Mouse (Mus musculus): ENCODE results near the gene 1700025G04Rik. TPM values are rescaled to one million over a fixed set of nuclear protein-coding genes. Genes with fewer than 3 reads are reported as not detected.

The 1700025G04Rik gene
- polyA plus RNA-seq, 1 experiment from 2014 or later: 8.7 TPM

GRCm38 (mm10) chr1:152081121-152081520, 8.8 kb downstream of the 1700025G04Rik start:
- no peak overlapping the region for H3K27ac ChIP-seq (ENCODE audit: low read depth, low read length)
- ATAC-seq (replicated peaks; ENCODE audit: low FRiP score) (no peak), DNase-seq (ENCODE audit: low spot score) (no peak)
- 87% methylated on average over 7 of the region's 7 CpGs for WGBS
- peaks cover 7% of the 10 kb centered on the region; the same call in 1 of the 2 replicates for H3K27me3 ChIP-seq (replicated peaks; ENCODE audit: control insufficient read depth, insufficient read depth, low read length)
- no peaks in the 10 kb centered on the region for H3K9me3 ChIP-seq (ENCODE audit: control insufficient read depth, low read length)
- no peaks in the 10 kb centered on the region for H3K36me3 ChIP-seq (ENCODE audit: control insufficient read depth, insufficient read depth, low read length)
- no peak overlapping the region for H3K4me3 ChIP-seq (ENCODE audit: low read depth, low read length)
- H3K9ac ChIP-seq (ENCODE audit: low read depth, low read length): no peak overlapping the region
- H3K4me2 ChIP-seq: no peak overlapping the region
- H3K4me1 ChIP-seq (replicated peaks; ENCODE audit: control insufficient read depth, insufficient read depth, low read length): peaks cover 6% of the 10 kb centered on the region; the same call in 1 of the 2 replicates

- H3K36me3 ChIP-seq (ENCODE audit: control insufficient read depth, insufficient read depth, low read length): no peaks in the 10 kb centered on the region
Measured at GRCm38 (mm10) chr1:152080244-152080643, 9.7 kb downstream of the 1700025G04Rik start.

GRCm38 (mm10) chr1:152077171-152077715, 12.7 kb downstream of the 1700025G04Rik start:
- DNase-seq (ENCODE audit: low spot score) (no peak), ATAC-seq (replicated peaks; ENCODE audit: low FRiP score) (no peak)
- no peak overlapping the region for H3K27ac ChIP-seq (ENCODE audit: low read depth, low read length)
- no peaks in the 10 kb centered on the region for H3K27me3 ChIP-seq (replicated peaks; ENCODE audit: control insufficient read depth, insufficient read depth, low read length)
- H3K4me1 ChIP-seq (replicated peaks; ENCODE audit: control insufficient read depth, insufficient read depth, low read length): no peaks in the 10 kb centered on the region
- no peak overlapping the region for H3K4me2 ChIP-seq
- 80% methylated on average over 11 of the region's 11 CpGs for WGBS
- H3K9ac ChIP-seq (ENCODE audit: low read depth, low read length): no peak overlapping the region
- no peak overlapping the region for H3K4me3 ChIP-seq (ENCODE audit: low read depth, low read length)
- no peaks in the 10 kb centered on the region for H3K36me3 ChIP-seq (ENCODE audit: control insufficient read depth, insufficient read depth, low read length)
- no peaks in the 10 kb centered on the region for H3K9me3 ChIP-seq (ENCODE audit: control insufficient read depth, low read length)

More at GRCm38 (mm10) chr1:152080244-152080643, 9.7 kb downstream of the 1700025G04Rik start:
- Histone ChIP-seq H3K27me3 (replicated peaks; ENCODE audit: control insufficient read depth, insufficient read depth, low read length) (peaks cover 7% of the 10 kb centered on the region; the same call in 1 of the 2 replicates), H3K4me1 (replicated peaks; ENCODE audit: control insufficient read depth, insufficient read depth, low read length) (peaks cover 6% of the 10 kb centered on the region; the same call in 1 of the 2 replicates), H3K27ac (ENCODE audit: low read depth, low read length) (no peak overlapping the region), H3K9me3 (ENCODE audit: control insufficient read depth, low read length) (no peaks in the 10 kb centered on the region), H3K4me2 (no peak overlapping the region), H3K4me3 (ENCODE audit: low read depth, low read length) (no peak overlapping the region), H3K9ac (ENCODE audit: low read depth, low read length) (no peak overlapping the region)
- 72% methylated on average over 6 of the region's 6 CpGs for WGBS
- ATAC-seq (replicated peaks; ENCODE audit: low FRiP score) (no peak), DNase-seq (ENCODE audit: low spot score) (no peak)

GRCm38 (mm10) chr1:152076222-152076845, 13.6 kb downstream of the 1700025G04Rik start:
- no peak overlapping the region for H3K9ac ChIP-seq (ENCODE audit: low read depth, low read length)
- H3K4me1 ChIP-seq (replicated peaks; ENCODE audit: control insufficient read depth, insufficient read depth, low read length): no peaks in the 10 kb centered on the region
- H3K36me3 ChIP-seq (ENCODE audit: control insufficient read depth, insufficient read depth, low read length): no peaks in the 10 kb centered on the region
- no peak for ATAC-seq (replicated peaks; ENCODE audit: low FRiP score)
- no peaks in the 10 kb centered on the region for H3K9me3 ChIP-seq (ENCODE audit: control insufficient read depth, low read length)
- H3K27ac ChIP-seq (ENCODE audit: low read depth, low read length): no peak overlapping the region
- H3K4me2 ChIP-seq: no peak overlapping the region
- H3K27me3 ChIP-seq (replicated peaks; ENCODE audit: control insufficient read depth, insufficient read depth, low read length): no peaks in the 10 kb centered on the region
- WGBS: 87% methylated on average over 14 of the region's 14 CpGs
- DNase-seq (ENCODE audit: low spot score): no peak
- H3K4me3 ChIP-seq (ENCODE audit: low read depth, low read length): no peak overlapping the region

GRCm38 (mm10) chr1:152075725-152076124, 14.2 kb downstream of the 1700025G04Rik start:
- Histone ChIP-seq H3K9me3 (ENCODE audit: control insufficient read depth, low read length) (no peaks in the 10 kb centered on the region), H3K4me1 (replicated peaks; ENCODE audit: control insufficient read depth, insufficient read depth, low read length) (no peaks in the 10 kb centered on the region), H3K27me3 (replicated peaks; ENCODE audit: control insufficient read depth, insufficient read depth, low read length) (no peaks in the 10 kb centered on the region), H3K4me2 (no peak overlapping the region), H3K36me3 (ENCODE audit: control insufficient read depth, insufficient read depth, low read length) (no peaks in the 10 kb centered on the region), H3K27ac (ENCODE audit: low read depth, low read length) (no peak overlapping the region), H3K9ac (ENCODE audit: low read depth, low read length) (no peak overlapping the region), H3K4me3 (ENCODE audit: low read depth, low read length) (no peak overlapping the region)
- DNase-seq (ENCODE audit: low spot score) (no peak), ATAC-seq (replicated peaks; ENCODE audit: low FRiP score) (no peak)
- WGBS: 88% methylated on average over 6 of the region's 6 CpGs

- no peaks in the 10 kb centered on the region for H3K9me3 ChIP-seq (ENCODE audit: control insufficient read depth, low read length)
- no peak for DNase-seq (ENCODE audit: low spot score)
- H3K4me1 ChIP-seq (replicated peaks; ENCODE audit: control insufficient read depth, insufficient read depth, low read length): no peaks in the 10 kb centered on the region
- no peak overlapping the region for H3K9ac ChIP-seq (ENCODE audit: low read depth, low read length)
- ATAC-seq (replicated peaks; ENCODE audit: low FRiP score): no peak
- no peaks in the 10 kb centered on the region for H3K36me3 ChIP-seq (ENCODE audit: control insufficient read depth, insufficient read depth, low read length)
- no peak overlapping the region for H3K27ac ChIP-seq (ENCODE audit: low read depth, low read length)
- H3K4me2 ChIP-seq: no peak overlapping the region
- 73% methylated on average over 4 of the region's 4 CpGs for WGBS
- H3K27me3 ChIP-seq (replicated peaks; ENCODE audit: control insufficient read depth, insufficient read depth, low read length): no peaks in the 10 kb centered on the region
- no peak overlapping the region for H3K4me3 ChIP-seq (ENCODE audit: low read depth, low read length)
Measured at GRCm38 (mm10) chr1:152070441-152070840, 19.5 kb downstream of the 1700025G04Rik start.

- no peak overlapping the region for H3K9ac ChIP-seq (ENCODE audit: low read depth, low read length)
- DNase-seq (ENCODE audit: low spot score): no peak
- H3K4me2 ChIP-seq: no peak overlapping the region
- no peak for ATAC-seq (replicated peaks; ENCODE audit: low FRiP score)
- H3K27ac ChIP-seq (ENCODE audit: low read depth, low read length): no peak overlapping the region
- no peaks in the 10 kb centered on the region for H3K27me3 ChIP-seq (replicated peaks; ENCODE audit: control insufficient read depth, insufficient read depth, low read length)
- H3K36me3 ChIP-seq (ENCODE audit: control insufficient read depth, insufficient read depth, low read length): no peaks in the 10 kb centered on the region
- no peaks in the 10 kb centered on the region for H3K4me1 ChIP-seq (replicated peaks; ENCODE audit: control insufficient read depth, insufficient read depth, low read length)
- WGBS: 90% methylated on average over 7 of the region's 7 CpGs
- no peaks in the 10 kb centered on the region for H3K9me3 ChIP-seq (ENCODE audit: control insufficient read depth, low read length)
- H3K4me3 ChIP-seq (ENCODE audit: low read depth, low read length): no peak overlapping the region
Measured at GRCm38 (mm10) chr1:152069745-152070144, 20.2 kb downstream of the 1700025G04Rik start.

- no peak overlapping the region for H3K4me2 ChIP-seq
- H3K36me3 ChIP-seq (ENCODE audit: control insufficient read depth, insufficient read depth, low read length): no peaks in the 10 kb centered on the region
Measured at GRCm38 (mm10) chr1:152067919-152068318, 22.0 kb downstream of the 1700025G04Rik start.

GRCm38 (mm10) chr1:152065527-152065926, 24.4 kb downstream of the 1700025G04Rik start:
- ATAC-seq (replicated peaks; ENCODE audit: low FRiP score) (no peak), DNase-seq (ENCODE audit: low spot score) (no peak)
- H3K9me3 ChIP-seq (ENCODE audit: control insufficient read depth, low read length): no peaks in the 10 kb centered on the region
- no peak overlapping the region for H3K9ac ChIP-seq (ENCODE audit: low read depth, low read length)
- H3K4me2 ChIP-seq: no peak overlapping the region
- no peaks in the 10 kb centered on the region for H3K4me1 ChIP-seq (replicated peaks; ENCODE audit: control insufficient read depth, insufficient read depth, low read length)
- 93% methylated on average over 7 of the region's 7 CpGs for WGBS
- H3K4me3 ChIP-seq (ENCODE audit: low read depth, low read length): no peak overlapping the region
- H3K27ac ChIP-seq (ENCODE audit: low read depth, low read length): no peak overlapping the region
- H3K36me3 ChIP-seq (ENCODE audit: control insufficient read depth, insufficient read depth, low read length): no peaks in the 10 kb centered on the region
- H3K27me3 ChIP-seq (replicated peaks; ENCODE audit: control insufficient read depth, insufficient read depth, low read length): no peaks in the 10 kb centered on the region

More at GRCm38 (mm10) chr1:152067919-152068318, 22.0 kb downstream of the 1700025G04Rik start:
- no peak overlapping the region for H3K9ac ChIP-seq (ENCODE audit: low read depth, low read length)
- ATAC-seq (replicated peaks; ENCODE audit: low FRiP score): no peak
- no peaks in the 10 kb centered on the region for H3K4me1 ChIP-seq (replicated peaks; ENCODE audit: control insufficient read depth, insufficient read depth, low read length)
- no peak overlapping the region for H3K27ac ChIP-seq (ENCODE audit: low read depth, low read length)
- no peak overlapping the region for H3K4me3 ChIP-seq (ENCODE audit: low read depth, low read length)
- no peaks in the 10 kb centered on the region for H3K9me3 ChIP-seq (ENCODE audit: control insufficient read depth, low read length)
- DNase-seq (ENCODE audit: low spot score): no peak
- no peaks in the 10 kb centered on the region for H3K27me3 ChIP-seq (replicated peaks; ENCODE audit: control insufficient read depth, insufficient read depth, low read length)

Measured in liver, embryonic 11.5 days (tissue).